Mouse (Mus musculus) embryo, embryonic 10 days (tissue): Measurements from ENCODE around the gene Mgat3.
A peak's percentile ranks its signal among the peaks of the same experiment; 100 is the strongest.

Source experiments
- DNase-seq: peaks from one replicate; pipeline ENCODE4 v3.0.0-alpha.2; 2015; ENCODE audit warnings: low spot score

Gene Mgat3

GRCm38 (mm10) chr15:80225208-80225607 is 51.7 kb downstream of the Mgat3 start:
- peak; percentile 85 for DNase-seq

- DNase-seq: peak; percentile 83
Observed at GRCm38 (mm10) chr15:80225796-80226195, 52.3 kb downstream of the Mgat3 start.

- DNase-seq: no peak
Observed at GRCm38 (mm10) chr15:80228071-80228800, 54.7 kb downstream of the Mgat3 start.

GRCm38 (mm10) chr15:80232331-80232730 is 58.8 kb downstream of the Mgat3 start:
- DNase-seq: peak; percentile 83

GRCm38 (mm10) chr15:80233053-80233452 is 59.5 kb downstream of the Mgat3 start:
- no peak for DNase-seq

- peak; percentile 99 for DNase-seq
Observed at GRCm38 (mm10) chr15:80233733-80234509, 60.4 kb downstream of the Mgat3 start, which contains the start of gene Mief1. TSS of gene Mief1 (plus strand) at chr15:80234018.

GRCm38 (mm10) chr15:80235535-80235934 is 62.0 kb downstream of the Mgat3 start, which contains the start of gene AC140267.1:
TSS of gene AC140267.1 (plus strand) at chr15:80235835.
- no peak for DNase-seq

- DNase-seq: no peak
Observed at GRCm38 (mm10) chr15:80248135-80248534, 74.6 kb downstream of the Mgat3 start.

- DNase-seq: no peak
Observed at GRCm38 (mm10) chr15:80248596-80248995, 75.1 kb downstream of the Mgat3 start.

GRCm38 (mm10) chr15:80249672-80250071 is 76.2 kb downstream of the Mgat3 start:
- no peak for DNase-seq

GRCm38 (mm10) chr15:80250586-80250985 is 77.1 kb downstream of the Mgat3 start:
- no peak for DNase-seq

GRCm38 (mm10) chr15:80253530-80253929 is 80.0 kb downstream of the Mgat3 start:
- peak; percentile 49 for DNase-seq

GRCm38 (mm10) chr15:80254207-80254606 is 80.7 kb downstream of the Mgat3 start:
- no peak for DNase-seq

- DNase-seq: peak; percentile 100
Observed at GRCm38 (mm10) chr15:80254847-80255645, 81.5 kb downstream of the Mgat3 start, which contains the start of gene Atf4. TSS of gene Atf4 (plus strand) at chr15:80255184.

- peak; percentile 84 for DNase-seq
Observed at GRCm38 (mm10) chr15:80255646-80256121, 82.2 kb downstream of the Mgat3 start.

GRCm38 (mm10) chr15:80256242-80256641 is 82.7 kb downstream of the Mgat3 start:
- no peak for DNase-seq

- DNase-seq: no peak
Observed at GRCm38 (mm10) chr15:80256656-80257601, 83.4 kb downstream of the Mgat3 start.

GRCm38 (mm10) chr15:80257602-80258239 is 84.2 kb downstream of the Mgat3 start:
- no peak for DNase-seq

- peak; percentile 34 for DNase-seq
Observed at GRCm38 (mm10) chr15:80258240-80259170, 85.0 kb downstream of the Mgat3 start.
